Comparison of ENCODE assay signal across 10 mouse cellular contexts in genomic region chr6:91762051-91762742, GRCm38 (mm10).
DNase-seq lines count a peak whose midpoint lies in the region; ATAC-seq and TF ChIP-seq lines count a peak whose summit lies in the region.
"Had no signal": no experiment of that assay in that cellular context is flagged by ENCODE, and none has a peak within 500 bp of the region (broad histone marks: within the 10 kb centered on the region; RNA-seq: fewer than 3 reads in every experiment).

No protein-coding gene starts in this region.

- DNase-seq in cerebellum, postnatal 14 days: peak; percentile 36 to 53
- DNase-seq in cerebellum, adult 9-11 months: no peak
- peak; percentile 31 to 36 for DNase-seq in kidney, postnatal 4 days
- DNase-seq in kidney, adult 8-10 months: no peak
- DNase-seq in 3T3-L1 (ENCODE audit: low read depth, low spot score): peak; percentile 31
- DNase-seq in layer of hippocampus, adult 11-12 months (ENCODE audit: low spot score): no peak
- DNase-seq: thymus, postnatal 36 days had no signal

- peaks cover 2% of the 10 kb centered on the region; the same call in 1 of the 2 replicates for H3K4me1 ChIP-seq in bone marrow, adult 2 months (ENCODE audit: control insufficient read depth, insufficient read depth, low read length)
- H3K4me1 ChIP-seq: lung, embryonic 15.5 days had no signal

- no peak for ATAC-seq in erythroblast, adult 5-6 weeks (replicated peaks; ENCODE audit: low FRiP score, poor library complexity, severe bottlenecking)

- no peak overlapping the region for H3K4me3 ChIP-seq in bone marrow, adult 2 months (replicated peaks; ENCODE audit: control insufficient read depth, low read depth, low read length)
- H3K4me3 ChIP-seq: lung, embryonic 15.5 days had no signal

- no peak for TF ChIP-seq POLR2A in bone marrow, adult 2 months (IDR thresholded peaks at IDR 0.05; ENCODE audit: borderline replicate concordance, control insufficient read depth, low read depth, low read length)

- WGBS in bone marrow, adult 2 months: 63% methylated on average over 9 of the region's 9 CpGs

- no peak overlapping the region for H3K27ac ChIP-seq in bone marrow, adult 2 months (ENCODE audit: control insufficient read depth, insufficient read depth, low read depth, low read length, poor library complexity)
- H3K27ac ChIP-seq: lung, embryonic 15.5 days had no signal

- TF ChIP-seq CTCF in bone marrow, adult 2 months (IDR thresholded peaks at IDR 0.05; ENCODE audit: control insufficient read depth, insufficient read depth, low read length): 0 out of 2 replicates have a peak, but pooled peaks have one; percentile 14

Comparison
In these comparisons a context has a peak if more than half of its experiments do, and no peak if none do; other contexts are left out.
1. DNase-seq: peak in cerebellum, postnatal 14 days (2 of 2), kidney, postnatal 4 days (2 of 2) and 3T3-L1 (single experiment); none in cerebellum, adult 9-11 months (single experiment), kidney, adult 8-10 months (0 of 2) and layer of hippocampus, adult 11-12 months (single experiment).